Mouse (Mus musculus) intestine, embryonic 14.5 days (tissue): Measurements from ENCODE around the gene Taf5l. TPM values are rescaled to one million over a fixed set of nuclear protein-coding genes. Genes with fewer than 3 reads are reported as not detected.

Experiments used
- ATAC-seq: fragments of 200-750 bp; cut with Nextera tagmentation; replicated peaks from 2 replicates; pipeline ENCODE4 v1.8.0; 2017; ENCODE audit warnings: low read depth, moderate number of reproducible peaks, moderate TSS enrichment, moderate library complexity; ENCODE audit not compliant: low FRiP score, low TSS enrichment
- DNase-seq: peaks from one replicate; pipeline ENCODE4 v3.0.0-alpha.2; 2018; ENCODE audit warnings: low spot score
- H3K27ac ChIP-seq: fragments of 300-500 bp; sonication (generic); 2 replicates; pipeline ENCODE4 v1.5.1; 2014; ENCODE audit warnings: low read depth, mild to moderate bottlenecking, control low read depth
- H3K27me3 ChIP-seq: fragments of 300-500 bp; sonication (generic); replicated peaks from 2 replicates; pipeline ENCODE4 v1.6.1; 2014; ENCODE audit warnings: low read length, control low read depth; ENCODE audit not compliant: control insufficient read depth, insufficient read depth
- H3K36me3 ChIP-seq: fragments of 300-500 bp; sonication (generic); 2 replicates; pipeline ENCODE4 v1.6.1; 2014; ENCODE audit warnings: low read length, control low read depth; ENCODE audit not compliant: control insufficient read depth, insufficient read depth
- H3K4me1 ChIP-seq: fragments of 300-500 bp; sonication (generic); replicated peaks from 2 replicates; pipeline ENCODE4 v1.6.1; 2014; ENCODE audit warnings: low read length, control low read depth, mixed read lengths; ENCODE audit not compliant: control insufficient read depth, insufficient read depth
- H3K4me2 ChIP-seq: fragments of 300-500 bp; sonication (generic); 2 replicates; pipeline ENCODE4 v1.6.1; 2014; ENCODE audit warnings: low read length
- H3K4me3 ChIP-seq: fragments of 300-500 bp; sonication (generic); 2 replicates; pipeline ENCODE4 v1.5.1; 2014; ENCODE audit warnings: low read depth, low read length, control low read depth, mixed read lengths
- H3K9ac ChIP-seq: fragments of 300-500 bp; sonication (generic); 2 replicates; pipeline ENCODE4 v1.6.1; 2014; ENCODE audit warnings: mild to moderate bottlenecking, low read length
- H3K9me3 ChIP-seq: fragments of 300-500 bp; sonication (generic); 2 replicates; pipeline ENCODE4 v1.6.1; 2016; ENCODE audit warnings: low read length, control low read depth; ENCODE audit not compliant: control insufficient read depth
- WGBS: fragments of 180-500 bp; shearing (Covaris S2); extraction: QIAGEN DNeasy Blood & Tissue Kit; methylation state at CpG from one replicate; pipeline ENCODE4 v1.1.7; 2014; 5-methylcytosine and 5-hydroxymethylcytosine counted together
- polyA plus RNA-seq: library from polyadenylated mRNA; unstranded; fragments of >200 nt; fragmentation: Nextera tagmentation; extraction: Ambion mirVana; gene quantifications from 2 replicates; pipeline ENCODE4 v1.2.1, GENCODE M21; 2014

Taf5l gene
- polyA plus RNA-seq, result 52.7 and 53.6 TPM in 2 replicates

DNA sequence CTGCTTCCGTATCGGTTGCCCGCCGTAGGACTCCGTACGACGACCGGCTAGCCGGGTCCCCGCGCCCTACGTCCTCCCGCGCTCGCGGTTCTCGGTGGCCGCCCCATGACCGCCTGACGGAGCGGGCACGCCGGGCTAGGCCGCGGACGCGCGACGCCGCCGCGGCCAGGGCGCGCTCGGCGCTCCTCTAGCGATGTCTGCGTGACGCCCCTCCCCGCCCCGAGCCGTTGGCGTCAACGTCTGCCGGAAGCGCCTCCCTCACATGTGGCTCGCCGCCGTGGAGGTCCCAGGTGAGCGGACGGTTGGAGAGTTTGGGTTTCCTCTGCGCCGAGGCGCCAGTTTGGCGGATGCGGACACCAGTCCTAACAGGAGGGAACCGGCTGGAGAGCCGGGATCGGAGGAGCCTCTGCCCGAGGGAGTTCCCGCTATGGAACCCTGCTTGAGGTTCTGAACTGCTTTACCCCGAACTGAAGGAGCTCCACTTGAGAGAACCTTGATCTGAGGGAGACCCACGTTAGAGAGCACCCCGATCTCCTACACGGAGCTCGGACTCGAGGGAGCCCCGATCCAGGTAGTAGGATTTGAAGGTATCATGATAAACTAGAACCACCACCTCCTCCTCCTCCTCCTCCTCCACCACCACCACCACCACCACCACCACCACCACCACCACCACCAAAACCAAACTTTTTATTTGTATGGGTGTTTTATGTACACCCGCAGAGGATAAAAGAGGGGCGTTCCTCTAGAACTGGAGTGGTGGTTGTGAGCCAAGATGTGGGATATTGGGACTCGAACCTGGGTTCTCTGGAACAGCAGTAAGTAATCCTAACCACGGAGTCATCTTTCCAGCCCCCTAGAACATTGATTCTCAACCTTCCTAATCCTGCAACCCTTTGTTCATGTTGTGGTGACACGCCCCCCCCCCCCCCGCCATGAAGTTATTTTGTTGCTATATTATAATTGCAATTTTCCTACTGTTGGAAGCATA, at the start of gene Taf5l, which contains the start of gene Urb2:
Taf5l (minus strand) TSS at position 161 of the 991 bp plus-strand sequence.
Urb2 (plus strand) TSS at position 272 of the 991 bp plus-strand sequence.
- ATAC-seq, result peak; percentile 95
- Histone ChIP-seq H3K36me3 (peaks cover 25% of the 10 kb centered on the region), H3K9me3 (no peaks in the 10 kb centered on the region), H3K9ac (peak within 1 kb of the TSS; percentile 89), H3K4me1 (peaks cover 19% of the 10 kb centered on the region), H3K4me2 (peak within 1 kb of the TSS; percentile 78), H3K4me3 (peak within 1 kb of the TSS; percentile 92), H3K27ac (peak within 1 kb of the TSS; percentile 88), H3K27me3 (no peaks in the 10 kb centered on the region)
- WGBS, result under 1% methylated on average over 65 of the region's 74 CpGs
- peak; percentile 96 for DNase-seq

DNA sequence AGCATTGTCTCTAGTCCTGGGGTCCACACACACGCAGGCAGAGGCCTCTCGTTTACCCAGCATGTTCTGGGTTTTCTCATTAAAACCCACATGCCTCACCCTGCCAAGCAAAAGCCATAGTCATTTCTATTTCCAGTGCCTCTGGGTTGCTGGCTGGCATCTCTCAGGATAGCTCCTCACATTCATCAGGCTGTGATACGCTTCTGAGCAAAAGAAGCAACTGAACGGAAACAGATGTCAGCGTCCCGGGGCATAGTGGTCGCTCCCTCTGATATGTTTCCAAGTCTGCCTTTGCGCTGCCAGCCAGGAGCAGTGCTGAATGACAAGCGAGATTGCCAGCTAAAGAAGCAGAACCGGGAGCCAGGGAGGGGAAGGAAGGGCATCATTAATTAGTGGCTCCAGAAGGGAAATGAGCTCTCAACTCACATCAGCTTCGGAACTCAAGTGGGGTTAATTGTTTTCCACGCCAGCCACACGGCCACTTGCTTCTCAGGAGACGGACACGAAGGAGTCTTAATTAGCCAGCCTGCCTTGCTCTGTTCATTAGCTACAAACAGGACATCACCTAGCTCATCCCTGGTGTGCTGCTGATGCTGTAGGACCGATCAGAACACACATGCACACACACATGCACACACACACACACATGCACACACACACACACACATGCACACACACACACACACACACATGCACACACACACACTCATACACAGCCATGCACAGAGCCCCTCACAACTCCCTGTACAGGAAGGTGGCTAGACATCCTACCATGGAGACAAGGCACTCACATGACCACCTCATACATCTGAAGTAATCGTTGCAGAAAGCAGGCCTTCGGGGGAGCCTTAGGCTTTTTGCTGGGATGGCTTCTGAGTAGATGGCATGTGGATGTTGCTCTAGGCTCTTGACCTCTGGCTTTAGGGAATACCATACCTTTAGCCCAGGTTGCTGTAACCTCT, 49.4 kb upstream of the Taf5l start:
- no peaks in the 10 kb centered on the region for H3K27me3 ChIP-seq
- H3K4me3 ChIP-seq, result no peak overlapping the region
- 56% methylated on average over 18 of the region's 18 CpGs for WGBS
- H3K9me3 ChIP-seq, result no peaks in the 10 kb centered on the region
- H3K9ac ChIP-seq, result no peak overlapping the region
- no peak for ATAC-seq
- no peaks in the 10 kb centered on the region; the same call in 1 of the 2 replicates for H3K4me1 ChIP-seq
- no peak overlapping the region for H3K27ac ChIP-seq
- no peaks in the 10 kb centered on the region for H3K36me3 ChIP-seq
- no peak overlapping the region for H3K4me2 ChIP-seq
- DNase-seq, result no peak

DNA sequence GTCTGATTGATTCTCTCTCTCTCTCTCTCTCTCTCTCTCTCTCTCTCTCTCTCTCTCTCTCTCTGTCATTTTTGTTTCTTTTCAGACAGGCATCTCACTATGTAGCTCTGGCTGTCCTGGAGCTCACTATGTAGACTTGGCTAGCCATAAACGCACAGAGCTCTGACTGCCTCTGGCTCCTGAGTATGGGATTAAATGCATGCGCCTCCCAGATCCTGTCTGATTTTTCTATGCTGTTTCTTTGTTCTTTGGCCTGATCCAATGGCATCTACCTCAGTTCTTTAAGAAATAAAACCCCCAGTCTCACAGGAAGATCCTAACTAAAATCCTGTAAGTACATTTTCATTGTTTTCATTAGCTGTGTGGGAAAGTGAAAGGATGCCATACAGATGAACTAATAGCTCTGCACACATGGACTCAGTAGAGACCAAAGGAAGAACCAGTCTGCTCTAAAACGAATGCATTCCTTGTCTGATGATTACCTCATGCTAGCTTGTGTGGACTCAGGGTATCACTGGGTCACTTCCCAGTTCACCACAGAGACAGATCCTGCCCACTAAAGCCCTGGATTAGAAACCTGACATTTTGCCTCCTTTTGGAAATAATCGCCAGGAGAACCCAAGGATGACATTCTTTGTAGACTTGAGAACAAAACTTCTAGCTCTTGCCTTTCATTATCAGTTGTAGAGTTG, 46.0 kb upstream of the Taf5l start:
- H3K9me3 ChIP-seq, result no peaks in the 10 kb centered on the region
- ATAC-seq (no peak), DNase-seq (no peak)
- no peak overlapping the region for H3K4me3 ChIP-seq
- no peak overlapping the region for H3K27ac ChIP-seq
- no peak overlapping the region for H3K9ac ChIP-seq
- no peak overlapping the region for H3K4me2 ChIP-seq
- no peaks in the 10 kb centered on the region; the same call in 1 of the 2 replicates for H3K4me1 ChIP-seq
- H3K36me3 ChIP-seq, result no peaks in the 10 kb centered on the region
- WGBS, result 70% methylated on average over 4 of the region's 4 CpGs
- H3K27me3 ChIP-seq, result no peaks in the 10 kb centered on the region

- H3K27me3 ChIP-seq, result no peaks in the 10 kb centered on the region
- no peaks in the 10 kb centered on the region for H3K36me3 ChIP-seq
- no peak overlapping the region for H3K9ac ChIP-seq
- H3K4me3 ChIP-seq, result no peak overlapping the region
- no peaks in the 10 kb centered on the region; the same call in 1 of the 2 replicates for H3K4me1 ChIP-seq
- ATAC-seq (no peak), DNase-seq (no peak)
- H3K9me3 ChIP-seq, result no peaks in the 10 kb centered on the region
- H3K27ac ChIP-seq, result no peak overlapping the region
- 48% methylated on average over 4 of the region's 4 CpGs for WGBS
- H3K4me2 ChIP-seq, result no peak overlapping the region
Observed at GRCm38 (mm10) chr8:124066325-124067058, 45.3 kb upstream of the Taf5l start.

GRCm38 (mm10) chr8:124056832-124057655, 35.8 kb upstream of the Taf5l start:
- Histone ChIP-seq H3K9me3 (no peaks in the 10 kb centered on the region), H3K27ac (no peak overlapping the region), H3K4me2 (no peak overlapping the region), H3K4me1 (no peaks in the 10 kb centered on the region), H3K36me3 (no peaks in the 10 kb centered on the region), H3K9ac (no peak overlapping the region), H3K27me3 (no peaks in the 10 kb centered on the region), H3K4me3 (no peak overlapping the region)
- WGBS, result 76% methylated on average over 11 of the region's 11 CpGs
- no peak for DNase-seq
- no peak for ATAC-seq

- Histone ChIP-seq H3K9me3 (no peaks in the 10 kb centered on the region), H3K4me1 (no peaks in the 10 kb centered on the region), H3K36me3 (peaks cover 15% of the 10 kb centered on the region), H3K27me3 (no peaks in the 10 kb centered on the region), H3K27ac (no peak overlapping the region), H3K4me3 (no peak overlapping the region), H3K4me2 (no peak overlapping the region), H3K9ac (no peak overlapping the region)
- no peak for DNase-seq
- 49% methylated on average over 4 of the region's 4 CpGs for WGBS
- no peak for ATAC-seq
Observed at GRCm38 (mm10) chr8:124052568-124052967, 31.4 kb upstream of the Taf5l start.

DNA sequence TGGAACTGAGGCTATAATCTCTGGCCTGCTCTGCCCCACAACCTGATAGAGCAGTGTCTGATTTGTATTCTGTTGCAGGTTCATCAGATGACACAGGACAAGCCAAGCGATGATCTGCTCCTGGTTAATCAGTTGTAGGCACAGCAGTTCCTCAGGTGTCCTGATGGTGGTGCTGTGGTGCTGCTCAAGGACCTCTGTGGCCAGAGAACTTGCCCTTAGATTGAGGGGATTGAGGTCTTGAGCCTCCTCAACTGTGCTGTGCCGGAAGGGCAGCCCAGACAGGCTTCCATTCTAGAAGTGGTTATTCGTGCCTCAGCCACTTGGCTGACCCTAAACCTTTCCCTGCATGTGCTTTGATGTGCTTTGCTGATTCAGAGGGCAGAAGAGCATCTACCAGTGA, 30.9 kb upstream of the Taf5l start:
- H3K4me2 ChIP-seq, result no peak overlapping the region
- WGBS, result 19% methylated on average over 3 of the region's 3 CpGs
- ATAC-seq (0 out of 2 replicates have a peak, but pooled peaks have one; percentile 40), DNase-seq (peak; percentile 86)
- H3K27me3 ChIP-seq, result no peaks in the 10 kb centered on the region
- H3K27ac ChIP-seq, result no peak overlapping the region
- H3K4me3 ChIP-seq, result no peak overlapping the region
- H3K36me3 ChIP-seq, result peaks cover 20% of the 10 kb centered on the region
- no peak overlapping the region for H3K9ac ChIP-seq
- H3K4me1 ChIP-seq, result no peaks in the 10 kb centered on the region
- H3K9me3 ChIP-seq, result no peaks in the 10 kb centered on the region
